Mouse (Mus musculus): ENCODE results near the gene Pprc1. TPM values are rescaled to one million over a fixed set of nuclear protein-coding genes. Genes with fewer than 3 reads are reported as not detected.
A peak's percentile ranks its signal among the peaks of the same experiment; 100 is the strongest.

Gene Pprc1
- total and polyA plus RNA-seq, 3 experiments = 27.8 to 135 (median 39.3) TPM

GRCm38 (mm10) chr19:46039478-46039877, 5.2 kb upstream of the Pprc1 start:
- Histone ChIP-seq H3K9me3 (replicated peaks; ENCODE audit: insufficient read depth, low read length) (no peaks in the 10 kb centered on the region), H3K27me3 (ENCODE audit: control insufficient read depth in 1 of 2, insufficient read depth in 2 of 2, low read length in 2 of 2) (no peaks in the 10 kb centered on the region), H3K9ac (ENCODE audit: control insufficient read depth, low read depth, low read length, poor library complexity, severe bottlenecking) (peak overlapping the region; percentile 86), H3K27ac (ENCODE audit: control insufficient read depth, low read depth, low read length) (peak overlapping the region; percentile 90), H3K36me3 (ENCODE audit: control insufficient read depth in 1 of 2, insufficient read depth in 2 of 2, low read length in 2 of 2) (peaks cover 14 to 49% of the 10 kb centered on the region in 2 experiments), H3K4me3 (ENCODE audit: control insufficient read depth in 1 of 2, insufficient read depth in 1 of 2, low read depth in 2 of 2, low read length in 2 of 2) (peak overlapping the region; percentile 76 to 85), H3K4me1 (ENCODE audit: control insufficient read depth in 1 of 2, insufficient read depth in 2 of 2, low read length in 2 of 2) (peaks cover 23 to 57% of the 10 kb centered on the region in 2 experiments), H3K79me2 (ENCODE audit: control insufficient read depth, insufficient read depth, low read length, poor library complexity) (peaks cover 91% of the 10 kb centered on the region)
- peak; percentile 96 for DNase-seq (ENCODE audit: low read depth, low spot score)
- TF ChIP-seq POLR2AphosphoS5 (IDR thresholded peaks at IDR 0.05; ENCODE audit: borderline replicate concordance, low read depth, low read length) = no peak
- TF ChIP-seq E2F4 (IDR thresholded peaks at IDR 0.05; ENCODE audit: borderline replicate concordance, low read depth, low read length) = no peak
- TF ChIP-seq GATA1 (IDR thresholded peaks at IDR 0.05; ENCODE audit: low read depth, low read length) = no peak
- peak in 1 of 2 experiments; percentile 49; a peak in 2 of 4 replicates for TF ChIP-seq EP300 (IDR thresholded peaks at IDR 0.05; ENCODE audit: low read depth in 1 of 2, low read length in 2 of 2)
- peak; percentile 90 for TF ChIP-seq NELFE (IDR thresholded peaks at IDR 0.05; ENCODE audit: low read depth, low read length)
- TF ChIP-seq HCFC1 (IDR thresholded peaks at IDR 0.05; ENCODE audit: low read depth, low read length) = peak; percentile 74
- TF ChIP-seq POLR2AphosphoS2 (IDR thresholded peaks at IDR 0.05; ENCODE audit: low read length) = peak; percentile 78
- peak; percentile 79 for TF ChIP-seq TCF12 (IDR thresholded peaks at IDR 0.05; ENCODE audit: low read depth, low read length)
- no peak; the same call in 1 of the 2 replicates for TF ChIP-seq ZC3H11A (IDR thresholded peaks at IDR 0.05; ENCODE audit: low read depth, low read length)
- no peak; the same call in 1 of the 2 replicates for TF ChIP-seq ETS1 (IDR thresholded peaks at IDR 0.05; ENCODE audit: low read depth, low read length)
- TF ChIP-seq RCOR1 (IDR thresholded peaks at IDR 0.05; ENCODE audit: low read depth, low read length) = no peak
- TF ChIP-seq CTCF (IDR thresholded peaks at IDR 0.05 in 2 of 3, conservative IDR thresholded peaks at IDR 0.05 in 1 of 3; ENCODE audit: control insufficient read depth in 1 of 3, insufficient read depth in 1 of 3, low read depth in 2 of 3, low read length in 3 of 3, poor library complexity in 1 of 3, severe bottlenecking in 1 of 3) = no peak
- no peak for TF ChIP-seq CHD2 (IDR thresholded peaks at IDR 0.05; ENCODE audit: low read length)
- TF ChIP-seq ELF1 (IDR thresholded peaks at IDR 0.05; ENCODE audit: low read depth, low read length) = peak; percentile 62; the same call in 1 of the 2 replicates
- TF ChIP-seq TBP (IDR thresholded peaks at IDR 0.05; ENCODE audit: low read depth, low read length) = peak; percentile 55; the same call in 1 of the 2 replicates
- TF ChIP-seq NRF1 (IDR thresholded peaks at IDR 0.05; ENCODE audit: insufficient read depth, low read depth, low read length, poor library complexity, severe bottlenecking) = 0 out of 2 replicates have a peak, but pooled peaks have one; percentile 20
- TF ChIP-seq ZMIZ1 (IDR thresholded peaks at IDR 0.05; ENCODE audit: low read depth, low read length) = peak; percentile 97
- TF ChIP-seq POLR2A (IDR thresholded peaks at IDR 0.05; ENCODE audit: control insufficient read depth in 1 of 2, insufficient read depth in 1 of 2, low read depth in 1 of 2, low read length in 2 of 2, poor library complexity in 1 of 2) = peak; percentile 79 to 88
- TF ChIP-seq MAZ (IDR thresholded peaks at IDR 0.05; ENCODE audit: low read depth, low read length) = peak; percentile 99

DNA sequence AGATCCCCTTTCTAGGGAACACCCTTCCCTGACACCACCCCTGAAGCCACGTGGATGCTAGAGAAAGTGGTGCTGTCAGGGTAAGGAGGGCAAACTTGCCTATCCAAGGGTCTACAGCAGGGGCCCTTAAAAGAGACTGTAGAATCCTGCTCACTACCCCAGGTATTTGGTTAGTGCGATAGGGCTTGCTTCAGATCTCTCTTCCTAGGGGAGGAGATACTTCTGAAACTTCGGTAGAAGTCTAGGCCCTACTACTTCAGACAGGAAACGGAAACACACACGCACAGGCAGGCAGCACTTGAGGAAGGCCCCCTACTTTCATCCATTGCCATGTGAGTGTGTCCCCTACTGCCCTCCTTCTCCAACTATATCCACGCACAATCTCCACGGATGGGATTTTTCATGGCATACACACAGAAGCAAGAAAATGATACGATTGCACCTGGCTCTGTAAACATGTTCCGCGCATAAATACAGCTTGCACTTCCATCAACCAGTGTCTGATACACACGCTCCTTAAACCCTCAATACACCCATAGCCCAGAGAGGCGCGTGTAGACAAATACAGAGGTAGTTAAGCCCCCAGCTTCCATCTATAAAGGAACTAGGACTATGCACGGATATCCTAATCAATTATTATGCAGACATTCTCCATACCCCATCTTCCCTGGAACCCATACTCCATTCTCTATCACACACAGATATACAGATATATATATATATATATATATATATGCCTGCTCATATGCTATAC, 4.4 kb upstream of the Pprc1 start:
- peaks cover 23 to 52% of the 10 kb centered on the region in 2 experiments for H3K4me1 ChIP-seq (ENCODE audit: control insufficient read depth in 1 of 2, insufficient read depth in 2 of 2, low read length in 2 of 2)
- peak overlapping the region; percentile 90 for H3K27ac ChIP-seq (ENCODE audit: control insufficient read depth, low read depth, low read length)
- H3K27me3 ChIP-seq (ENCODE audit: control insufficient read depth in 1 of 2, insufficient read depth in 2 of 2, low read length in 2 of 2) = no peaks in the 10 kb centered on the region
- peak overlapping the region; percentile 76 to 85 for H3K4me3 ChIP-seq (ENCODE audit: control insufficient read depth in 1 of 2, insufficient read depth in 1 of 2, low read depth in 2 of 2, low read length in 2 of 2)
- peak; percentile 91 for DNase-seq (ENCODE audit: low read depth, low spot score)
- H3K36me3 ChIP-seq (ENCODE audit: control insufficient read depth in 1 of 2, insufficient read depth in 2 of 2, low read length in 2 of 2) = peaks cover 8 to 44% of the 10 kb centered on the region in 2 experiments
- H3K9ac ChIP-seq (ENCODE audit: control insufficient read depth, low read depth, low read length, poor library complexity, severe bottlenecking) = peak overlapping the region; percentile 86
- TF ChIP-seq BHLHE40 (IDR thresholded peaks at IDR 0.05; ENCODE audit: borderline replicate concordance, low read depth, low read length) (no peak), MXI1 (IDR thresholded peaks at IDR 0.05; ENCODE audit: low read depth, low read length) (peak; percentile 95), ETS1 (IDR thresholded peaks at IDR 0.05; ENCODE audit: low read depth, low read length) (peak; percentile 35; the same call in 1 of the 2 replicates), E2F4 (IDR thresholded peaks at IDR 0.05; ENCODE audit: borderline replicate concordance, low read depth, low read length) (no peak), GATA1 (IDR thresholded peaks at IDR 0.05; ENCODE audit: low read depth, low read length) (0 out of 2 replicates have a peak, but pooled peaks have one; percentile 6), MYB (IDR thresholded peaks at IDR 0.05; ENCODE audit: low read depth, low read length) (no peak), JUND (IDR thresholded peaks at IDR 0.05; ENCODE audit: low read depth, low read length) (peak; percentile 34), TBP (IDR thresholded peaks at IDR 0.05; ENCODE audit: low read depth, low read length) (peak; percentile 84), HCFC1 (IDR thresholded peaks at IDR 0.05; ENCODE audit: low read depth, low read length) (peak; percentile 77), NELFE (IDR thresholded peaks at IDR 0.05; ENCODE audit: low read depth, low read length) (peak; percentile 60), POLR2A (IDR thresholded peaks at IDR 0.05; ENCODE audit: control insufficient read depth in 1 of 2, insufficient read depth in 1 of 2, low read depth in 1 of 2, low read length in 2 of 2, poor library complexity in 1 of 2) (peak; percentile 8 to 74; a peak in 2 of 4 replicates), MAX (IDR thresholded peaks at IDR 0.05; ENCODE audit: low read length) (peak; percentile 89), MYC (IDR thresholded peaks at IDR 0.05; ENCODE audit: low read depth, low read length) (peak; percentile 97), POLR2AphosphoS5 (IDR thresholded peaks at IDR 0.05; ENCODE audit: borderline replicate concordance, low read depth, low read length) (no peak), ELF1 (IDR thresholded peaks at IDR 0.05; ENCODE audit: low read depth, low read length) (peak; percentile 61; the same call in 1 of the 2 replicates), SIN3A (IDR thresholded peaks at IDR 0.05; ENCODE audit: low read length) (0 out of 2 replicates have a peak, but pooled peaks have one; percentile 68), EP300 (IDR thresholded peaks at IDR 0.05; ENCODE audit: low read depth in 1 of 2, low read length in 2 of 2) (0 out of 4 replicates have a peak, but pooled peaks of 1 of the 2 experiments have one; percentile 36), USF1 (IDR thresholded peaks at IDR 0.05; ENCODE audit: low read depth, low read length) (peak; percentile 38; the same call in 1 of the 2 replicates)
- H3K9me3 ChIP-seq (replicated peaks; ENCODE audit: insufficient read depth, low read length) = no peaks in the 10 kb centered on the region
- peaks cover 91% of the 10 kb centered on the region for H3K79me2 ChIP-seq (ENCODE audit: control insufficient read depth, insufficient read depth, low read length, poor library complexity)
